Mouse (Mus musculus) lung, embryonic 14.5 days (tissue): ENCODE data around the gene Safb. TPM values are rescaled to one million over a fixed set of nuclear protein-coding genes. Genes with fewer than 3 reads are reported as not detected.

Experiments used
- ATAC-seq: fragments of 200-750 bp; cut with Nextera tagmentation; 2 replicates; pipeline ENCODE4 v1.8.0; 2017; ENCODE audit warnings: mild to moderate bottlenecking, moderate TSS enrichment, moderate library complexity; ENCODE audit not compliant: insufficient read depth
- DNase-seq: peaks from one replicate; pipeline ENCODE4 v3.0.0-alpha.2; 2015
- H3K27ac ChIP-seq: fragments of 300-500 bp; sonication (generic); 2 replicates; pipeline ENCODE4 v1.5.1; 2014; ENCODE audit warnings: low read depth, mild to moderate bottlenecking, moderate library complexity
- H3K27me3 ChIP-seq: fragments of 300-500 bp; sonication (generic); 2 replicates; pipeline ENCODE4 v1.6.1; 2014; ENCODE audit warnings: low read length, control low read depth; ENCODE audit not compliant: insufficient read depth
- H3K36me3 ChIP-seq: fragments of 300-500 bp; sonication (generic); 2 replicates; pipeline ENCODE4 v1.6.1; 2014; ENCODE audit warnings: control low read depth; ENCODE audit not compliant: insufficient read depth
- H3K4me1 ChIP-seq: fragments of 300-500 bp; sonication (generic); 2 replicates; pipeline ENCODE4 v1.6.1; 2014; ENCODE audit warnings: antibody characterized with exemption, control low read depth; ENCODE audit not compliant: insufficient read depth
- H3K4me2 ChIP-seq: fragments of 300-500 bp; sonication (generic); 2 replicates; pipeline ENCODE4 v1.6.1; 2014; ENCODE audit warnings: mild to moderate bottlenecking
- H3K4me3 ChIP-seq: fragments of 300-500 bp; sonication (generic); 2 replicates; pipeline ENCODE4 v1.5.1; 2014; ENCODE audit warnings: low read depth, low read length
- H3K9ac ChIP-seq: fragments of 300-500 bp; sonication (generic); 2 replicates; pipeline ENCODE4 v1.6.1; 2014
- H3K9me3 ChIP-seq: fragments of 300-500 bp; sonication (generic); 2 replicates; pipeline ENCODE4 v1.6.1; 2016; ENCODE audit warnings: low read depth, low read length, control low read depth
- CTCF ChIP-seq: IDR thresholded peaks from 2 replicates; pipeline ENCODE4 v1.5.1; 2016; ENCODE audit warnings: antibody characterized with exemption, low read depth
- WGBS: fragments of 180-500 bp; shearing (Covaris S2); extraction: QIAGEN DNeasy Blood & Tissue Kit; methylation state at CpG from one replicate; pipeline ENCODE4 v1.1.7; 2014; 5-methylcytosine and 5-hydroxymethylcytosine counted together
- polyA plus RNA-seq: library from polyadenylated mRNA; unstranded; fragments of >200 nt; fragmentation: Nextera tagmentation; extraction: Ambion mirVana; gene quantifications from 2 replicates; pipeline ENCODE4 v1.2.1, GENCODE M21; 2014

The Safb gene
- polyA plus RNA-seq, result 83.1 and 87.9 TPM in 2 replicates

GRCm38 (mm10) chr17:56584257-56585130 is at the start of gene Safb, which contains the start of gene Safb2:
Gene Safb (plus strand): TSS chr17:56584825.
Gene Safb2 (minus strand): TSS chr17:56584585.
- Histone ChIP-seq H3K36me3 (peaks cover 67% of the 10 kb centered on the region), H3K4me1 (peaks cover 4% of the 10 kb centered on the region), H3K4me2 (peak within 1 kb of the TSS; percentile 89), H3K9ac (peak within 1 kb of the TSS; percentile 84), H3K27me3 (no peaks in the 10 kb centered on the region), H3K27ac (peak within 1 kb of the TSS; percentile 93), H3K4me3 (peak within 1 kb of the TSS; percentile 90), H3K9me3 (no peaks in the 10 kb centered on the region)
- WGBS, result under 1% methylated on average over 92 of the region's 101 CpGs
- ATAC-seq (peak; percentile 96), DNase-seq (peak; percentile 100)
- TF ChIP-seq CTCF, result peak; percentile 20; the same call in 1 of the 2 replicates

GRCm38 (mm10) chr17:56536192-56536591 is 48.4 kb upstream of the Safb start:
- DNase-seq, result no peak
- Histone ChIP-seq H3K27me3 (no peaks in the 10 kb centered on the region), H3K36me3 (no peaks in the 10 kb centered on the region), H3K27ac (no peak overlapping the region), H3K9ac (no peak overlapping the region), H3K4me3 (no peak overlapping the region), H3K4me1 (no peaks in the 10 kb centered on the region), H3K9me3 (no peaks in the 10 kb centered on the region), H3K4me2 (no peak overlapping the region)
- 53% methylated on average over 14 of the region's 14 CpGs for WGBS
- no peak for ATAC-seq
- TF ChIP-seq CTCF, result no peak

GRCm38 (mm10) chr17:56536874-56537273 is 47.8 kb upstream of the Safb start:
- ATAC-seq, result no peak
- TF ChIP-seq CTCF, result no peak
- no peak for DNase-seq
- no peaks in the 10 kb centered on the region for H3K36me3 ChIP-seq
- no peak overlapping the region for H3K4me2 ChIP-seq
- H3K4me1 ChIP-seq, result no peaks in the 10 kb centered on the region
- 72% methylated on average over 3 of the region's 3 CpGs for WGBS
- H3K27me3 ChIP-seq, result no peaks in the 10 kb centered on the region
- H3K27ac ChIP-seq, result no peak overlapping the region
- no peaks in the 10 kb centered on the region for H3K9me3 ChIP-seq
- H3K9ac ChIP-seq, result no peak overlapping the region
- H3K4me3 ChIP-seq, result no peak overlapping the region

GRCm38 (mm10) chr17:56537912-56538311 is 46.7 kb upstream of the Safb start:
- 28% methylated on average over 8 of the region's 8 CpGs for WGBS
- Histone ChIP-seq H3K27me3 (no peaks in the 10 kb centered on the region), H3K36me3 (no peaks in the 10 kb centered on the region), H3K27ac (no peak overlapping the region), H3K4me1 (no peaks in the 10 kb centered on the region), H3K4me2 (no peak overlapping the region), H3K4me3 (no peak overlapping the region), H3K9ac (no peak overlapping the region), H3K9me3 (no peaks in the 10 kb centered on the region)
- TF ChIP-seq CTCF, result peak; percentile 17; the same call in 1 of the 2 replicates
- DNase-seq (no peak), ATAC-seq (no peak)

GRCm38 (mm10) chr17:56540562-56540975 is 44.1 kb upstream of the Safb start:
- Histone ChIP-seq H3K27me3 (no peaks in the 10 kb centered on the region), H3K4me2 (no peak overlapping the region), H3K36me3 (no peaks in the 10 kb centered on the region), H3K4me1 (no peaks in the 10 kb centered on the region), H3K9ac (no peak overlapping the region), H3K9me3 (no peaks in the 10 kb centered on the region), H3K27ac (no peak overlapping the region), H3K4me3 (no peak overlapping the region)
- DNase-seq (no peak), ATAC-seq (peak; percentile 63; the same call in 1 of the 2 replicates)
- no peak for TF ChIP-seq CTCF
- WGBS, result 28% methylated on average over 6 of the region's 6 CpGs

- H3K9me3 ChIP-seq, result no peaks in the 10 kb centered on the region
- WGBS, result 47% methylated on average over 8 of the region's 8 CpGs
- no peak for TF ChIP-seq CTCF
- DNase-seq (no peak), ATAC-seq (no peak)
- H3K4me1 ChIP-seq, result no peaks in the 10 kb centered on the region
- H3K36me3 ChIP-seq, result no peaks in the 10 kb centered on the region
- no peak overlapping the region for H3K4me2 ChIP-seq
- no peak overlapping the region for H3K4me3 ChIP-seq
- no peaks in the 10 kb centered on the region for H3K27me3 ChIP-seq
- H3K9ac ChIP-seq, result no peak overlapping the region
- H3K27ac ChIP-seq, result no peak overlapping the region
These were observed 41.9 kb upstream of the Safb start for GRCm38 (mm10) chr17:56542736-56543135.

GRCm38 (mm10) chr17:56543684-56544224 is 40.9 kb upstream of the Safb start:
- Histone ChIP-seq H3K4me2 (no peak overlapping the region), H3K36me3 (no peaks in the 10 kb centered on the region), H3K9ac (no peak overlapping the region), H3K27ac (no peak overlapping the region), H3K4me3 (no peak overlapping the region), H3K4me1 (no peaks in the 10 kb centered on the region), H3K9me3 (no peaks in the 10 kb centered on the region), H3K27me3 (no peaks in the 10 kb centered on the region)
- WGBS, result 67% methylated on average over 3 of the region's 3 CpGs
- DNase-seq (no peak), ATAC-seq (no peak)
- TF ChIP-seq CTCF, result no peak
